Mouse (Mus musculus) MEL (cell line): Measurements from ENCODE around the gene Gm36028. TPM values are rescaled to one million over a fixed set of nuclear protein-coding genes. Genes with fewer than 3 reads are reported as not detected.

Experiments used
- DNase-seq: peaks from one replicate; pipeline ENCODE4 v3.0.0; 2011; ENCODE audit warnings: low read depth, low spot score
- H3K27ac ChIP-seq: 2 replicates; pipeline ENCODE4 v1.5.1; 2012; ENCODE audit warnings: low read depth, mild to moderate bottlenecking, control low read depth, low read length, moderate library complexity; ENCODE audit not compliant: control insufficient read depth
- H3K27me3 ChIP-seq, 2 experiments: fragments of 150-350 bp in 1 of 2; sonication (generic) in 1 of 2; 2 replicates each; pipeline ENCODE4 v1.6.1; 2012; ENCODE audit warnings: low read length in 2 of 2, mild to moderate bottlenecking in 2 of 2, improper control_type of control experiment in 1 of 2, moderate library complexity in 1 of 2; ENCODE audit not compliant: insufficient read depth in 2 of 2, control insufficient read depth in 1 of 2
- H3K36me3 ChIP-seq, 2 experiments: 2 replicates each; pipeline ENCODE4 v1.6.1; 2012 to 2014; ENCODE audit warnings: low read length in 2 of 2, improper control_type of control experiment in 1 of 2, inconsistent platforms in 1 of 2, mild to moderate bottlenecking in 1 of 2; ENCODE audit not compliant: insufficient read depth in 2 of 2, control insufficient read depth in 1 of 2
- H3K4me1 ChIP-seq, 2 experiments: fragments of 150-350 bp in 1 of 2; sonication (generic) in 1 of 2; 2 replicates each; pipeline ENCODE4 v1.6.1; 2012; ENCODE audit warnings: low read length in 2 of 2, improper control_type of control experiment in 1 of 2, mild to moderate bottlenecking in 1 of 2; ENCODE audit not compliant: insufficient read depth in 2 of 2, control insufficient read depth in 1 of 2
- H3K4me3 ChIP-seq, 2 experiments: fragments of 150-350 bp in 1 of 2; sonication (generic) in 1 of 2; 2 replicates each; pipeline ENCODE4 v1.5.1; 2012; ENCODE audit warnings: low read depth in 2 of 2, low read length in 2 of 2, mild to moderate bottlenecking in 2 of 2, moderate library complexity in 2 of 2, control low read depth in 1 of 2, improper control_type of control experiment in 1 of 2; ENCODE audit not compliant: control insufficient read depth in 1 of 2, insufficient read depth in 1 of 2
- H3K79me2 ChIP-seq: 2 replicates; pipeline ENCODE4 v1.6.1; 2012; ENCODE audit warnings: mild to moderate bottlenecking, low read length, moderate library complexity; ENCODE audit not compliant: control insufficient read depth, poor library complexity, insufficient read depth
- H3K9ac ChIP-seq: 2 replicates; pipeline ENCODE4 v1.6.1; 2012; ENCODE audit warnings: low read depth, mild to moderate bottlenecking, control low read depth, low read length, moderate library complexity; ENCODE audit not compliant: control insufficient read depth, poor library complexity, severe bottlenecking
- H3K9me3 ChIP-seq: fragments of 150-350 bp; sonication (generic); replicated peaks from 2 replicates; pipeline ENCODE4 v1.6.1; 2012; ENCODE audit warnings: mild to moderate bottlenecking, low read length, improper control_type of control experiment, moderate library complexity; ENCODE audit not compliant: insufficient read depth
- BHLHE40 ChIP-seq: IDR thresholded peaks from 2 replicates; pipeline ENCODE4 v1.6.1; 2012; ENCODE audit warnings: low read depth, mild to moderate bottlenecking, inconsistent platforms, low read length, improper control_type of control experiment, borderline replicate concordance
- GABPA ChIP-seq: IDR thresholded peaks from 2 replicates; pipeline ENCODE4 v1.6.1; 2012; ENCODE audit warnings: low read depth, mild to moderate bottlenecking, inconsistent platforms, low read length, improper control_type of control experiment, moderate library complexity
- GATA1 ChIP-seq: IDR thresholded peaks from 2 replicates; pipeline ENCODE4 v1.6.1; 2011; ENCODE audit warnings: low read depth, low read length, improper control_type of control experiment
- HCFC1 ChIP-seq: IDR thresholded peaks from 2 replicates; pipeline ENCODE4 v1.6.1; 2012; ENCODE audit warnings: low read depth, mild to moderate bottlenecking, inconsistent platforms, low read length, improper control_type of control experiment, moderate library complexity
- JUND ChIP-seq: IDR thresholded peaks from 2 replicates; pipeline ENCODE4 v1.6.1; 2011; ENCODE audit warnings: low read depth, mild to moderate bottlenecking, improper control_type of control experiment, low read length
- KAT2A ChIP-seq: conservative IDR thresholded peaks from 2 replicates; pipeline ENCODE4 v1.6.1; 2012; ENCODE audit warnings: low read depth, low read length, improper control_type of control experiment, inconsistent platforms
- MAFK ChIP-seq: IDR thresholded peaks from 2 replicates; pipeline ENCODE4 v1.6.1; 2011; ENCODE audit warnings: low read depth, mild to moderate bottlenecking, low read length, improper control_type of control experiment, borderline replicate concordance
- MAX ChIP-seq: IDR thresholded peaks from 2 replicates; pipeline ENCODE4 v1.6.1; 2011; ENCODE audit warnings: low read length, improper control_type of control experiment
- MAZ ChIP-seq: IDR thresholded peaks from 2 replicates; pipeline ENCODE4 v1.6.1; 2012; ENCODE audit warnings: low read depth, mild to moderate bottlenecking, inconsistent platforms, low read length, improper control_type of control experiment
- MEF2A ChIP-seq: IDR thresholded peaks from 2 replicates; pipeline ENCODE4 v1.6.1; 2014; ENCODE audit warnings: low read depth, mild to moderate bottlenecking, inconsistent platforms, low read length, improper control_type of control experiment; ENCODE audit not compliant: poor library complexity, insufficient replicate concordance, severe bottlenecking; ENCODE audit errors: extremely low read depth
- MXI1 ChIP-seq: IDR thresholded peaks from 2 replicates; pipeline ENCODE4 v1.6.1; 2011; ENCODE audit warnings: mild to moderate bottlenecking, low read depth, low read length, improper control_type of control experiment
- POLR2AphosphoS5 ChIP-seq: IDR thresholded peaks from 2 replicates; pipeline ENCODE4 v1.6.1; 2012; ENCODE audit warnings: low read depth, borderline replicate concordance, mild to moderate bottlenecking, inconsistent platforms, low read length, moderate library complexity, mixed read lengths
- SMC3 ChIP-seq: IDR thresholded peaks from 2 replicates; pipeline ENCODE4 v1.6.1; 2011; ENCODE audit warnings: low read depth, low read length, improper control_type of control experiment
- TAL1 ChIP-seq: IDR thresholded peaks from 2 replicates; pipeline ENCODE4 v1.6.1; 2012; ENCODE audit warnings: mild to moderate bottlenecking, inconsistent platforms, low read length, moderate library complexity, mixed read lengths
- TBP ChIP-seq: IDR thresholded peaks from 2 replicates; pipeline ENCODE4 v1.8.0; 2011; ENCODE audit warnings: low read depth, low read length, improper control_type of control experiment
- UBTF ChIP-seq: IDR thresholded peaks from 2 replicates; pipeline ENCODE4 v1.6.1; 2012; ENCODE audit warnings: low read depth, mild to moderate bottlenecking, inconsistent platforms, low read length, improper control_type of control experiment, moderate library complexity, borderline replicate concordance; ENCODE audit not compliant: insufficient read depth
- USF2 ChIP-seq, 2 experiments: IDR thresholded peaks; 2 replicates each; pipeline ENCODE4 v1.6.1; 2011 to 2012; ENCODE audit warnings: improper control_type of control experiment in 2 of 2, low read length in 2 of 2, borderline replicate concordance in 1 of 2, inconsistent platforms in 1 of 2, low read depth in 1 of 2, mild to moderate bottlenecking in 1 of 2; ENCODE audit not compliant: insufficient read depth in 1 of 2
- ZC3H11A ChIP-seq: IDR thresholded peaks from 2 replicates; pipeline ENCODE4 v1.6.1; 2012; ENCODE audit warnings: low read depth, mild to moderate bottlenecking, inconsistent platforms, low read length, improper control_type of control experiment
- ZMIZ1 ChIP-seq: IDR thresholded peaks from 2 replicates; pipeline ENCODE4 v1.6.1; 2012; ENCODE audit warnings: low read depth, mild to moderate bottlenecking, inconsistent platforms, low read length, improper control_type of control experiment, moderate library complexity
- polyA plus RNA-seq, 2 experiments: library from polyadenylated mRNA; stranded (reverse) in 1 of 2; unstranded in 1 of 2; fragments of >175 nt in 1 of 2; fragments of >200 nt in 1 of 2; gene quantifications; 2 replicates each; pipeline versions ENCODE4 v1.2.1 to v1.2.4; 2012; ENCODE audit warnings: low replicate concordance in 2 of 2, low read depth in 1 of 2; ENCODE audit not compliant: insufficient read length in 2 of 2, insufficient read depth in 1 of 2, missing spikeins in 1 of 2
- total RNA-seq: library from RNA; depleted of rRNA; stranded (reverse); fragments of 300-350 nt; gene quantifications from 2 replicates; pipeline ENCODE4 v1.2.3, GENCODE M21; 2012

Gm36028 gene
- total and polyA plus RNA-seq, 3 experiments: not detected

DNA sequence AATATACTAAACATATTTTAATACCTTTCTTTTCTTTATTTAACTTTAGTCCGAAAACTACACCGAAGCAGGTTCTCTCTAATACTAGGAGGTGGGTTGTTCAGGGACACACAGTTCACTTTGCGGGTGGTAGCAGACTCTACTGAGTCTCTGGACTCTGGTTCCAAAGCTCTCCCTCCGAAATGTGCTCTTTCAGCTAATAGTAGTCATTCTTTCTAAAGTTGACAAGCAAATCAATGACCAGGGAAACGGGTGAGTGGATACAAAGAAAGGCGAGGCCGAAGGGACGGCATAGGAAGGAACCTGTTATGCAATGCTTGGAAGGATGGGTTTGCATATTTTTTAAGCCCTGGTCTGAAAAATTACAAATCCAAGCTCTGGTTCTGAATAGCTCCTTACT lies 3.5 kb downstream of the Gm36028 start:
- Histone ChIP-seq H3K79me2 (no peaks in the 10 kb centered on the region), H3K9ac (no peak overlapping the region), H3K4me3 (no peak overlapping the region), H3K9me3 (no peaks in the 10 kb centered on the region), H3K27ac (no peak overlapping the region), H3K4me1 (no peaks in the 10 kb centered on the region), H3K27me3 (peaks cover 1 to 2% of the 10 kb centered on the region in 2 experiments; a peak in 3 of 4 replicates), H3K36me3 (no peaks in the 10 kb centered on the region)
- no peak for DNase-seq
- TF ChIP-seq USF2 (IDR thresholded peaks at IDR 0.05; ENCODE audit: borderline replicate concordance in 1 of 2, insufficient read depth in 1 of 2, low read depth in 1 of 2, low read length in 2 of 2): no peak
- TF ChIP-seq KAT2A: no peak
- TF ChIP-seq MEF2A: no peak

DNA sequence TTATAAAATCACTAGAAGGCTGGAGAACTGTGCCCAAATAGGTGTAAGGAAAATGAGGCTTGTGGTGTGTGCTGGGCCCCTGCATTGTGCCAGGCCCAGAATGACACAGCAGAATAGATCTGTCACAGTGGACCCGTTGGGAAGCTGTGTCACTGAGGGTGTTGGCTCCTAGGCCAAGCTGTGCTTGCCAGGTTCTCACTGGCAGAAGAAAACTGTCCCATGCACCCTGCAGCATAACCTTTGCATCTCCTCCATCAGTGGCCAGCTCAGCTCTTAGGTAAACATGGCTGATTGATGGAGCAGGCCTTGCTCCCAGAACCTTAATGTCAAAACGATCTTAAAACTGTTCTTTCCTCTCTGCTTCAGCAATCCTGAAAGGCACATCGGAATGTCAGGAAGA lies 4.6 kb downstream of the Gm36028 start:
- H3K4me3 ChIP-seq: no peak overlapping the region

DNA sequence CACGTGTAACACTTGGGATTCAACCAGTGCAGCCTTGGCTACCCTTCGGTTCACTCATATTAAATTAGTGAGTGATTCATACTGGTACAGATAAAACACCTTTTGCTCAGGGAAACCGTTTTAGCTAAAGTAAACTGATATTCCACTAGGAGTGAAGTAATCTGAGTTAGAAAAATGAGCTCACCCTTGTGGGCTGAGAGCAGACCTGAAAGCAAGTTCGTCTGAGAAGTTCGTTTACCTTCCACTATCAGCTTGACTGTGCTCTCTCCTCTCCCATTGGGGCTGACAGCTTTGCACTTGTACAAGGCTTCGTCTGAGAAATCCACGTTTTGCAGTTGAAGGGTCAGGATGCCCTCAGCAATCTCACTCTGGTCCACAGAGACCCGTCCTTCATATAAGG lies 5.4 kb downstream of the Gm36028 start:
- no peaks in the 10 kb centered on the region for H3K79me2 ChIP-seq
- no peaks in the 10 kb centered on the region for H3K36me3 ChIP-seq
- H3K4me3 ChIP-seq: no peak overlapping the region
- H3K9ac ChIP-seq: no peak overlapping the region
- H3K4me1 ChIP-seq: no peaks in the 10 kb centered on the region
- peaks cover 2% of the 10 kb centered on the region in 2 experiments for H3K27me3 ChIP-seq
- H3K27ac ChIP-seq: no peak overlapping the region
- no peaks in the 10 kb centered on the region for H3K9me3 ChIP-seq
- TF ChIP-seq JUND: no peak
- no peak for TF ChIP-seq HCFC1
- no peak for TF ChIP-seq MAX
- no peak for TF ChIP-seq TAL1
- no peak for TF ChIP-seq MXI1
- TF ChIP-seq GABPA: no peak
- TF ChIP-seq ZC3H11A: no peak
- TF ChIP-seq USF2 (IDR thresholded peaks at IDR 0.05; ENCODE audit: borderline replicate concordance in 1 of 2, insufficient read depth in 1 of 2, low read depth in 1 of 2, low read length in 2 of 2): no peak
- no peak for TF ChIP-seq TBP
- no peak for DNase-seq

More for the DNA sequence above, 4.6 kb downstream of the Gm36028 start:
- H3K27ac ChIP-seq: no peak overlapping the region
- no peaks in the 10 kb centered on the region for H3K79me2 ChIP-seq
- H3K36me3 ChIP-seq: no peaks in the 10 kb centered on the region
- no peaks in the 10 kb centered on the region for H3K4me1 ChIP-seq
- no peak for TF ChIP-seq ZMIZ1
- no peak for TF ChIP-seq UBTF
- TF ChIP-seq SMC3: no peak
- no peak for TF ChIP-seq KAT2A
- TF ChIP-seq POLR2AphosphoS5: no peak
- no peak for TF ChIP-seq GABPA
- no peak for TF ChIP-seq BHLHE40
- no peak for TF ChIP-seq MAFK
- no peak for TF ChIP-seq GATA1
- no peak for TF ChIP-seq JUND
- TF ChIP-seq MEF2A: no peak
- no peak for TF ChIP-seq MAZ
- H3K9ac ChIP-seq: no peak overlapping the region
- H3K9me3 ChIP-seq: no peaks in the 10 kb centered on the region
- peaks cover 2% of the 10 kb centered on the region in 2 experiments for H3K27me3 ChIP-seq
- no peak for DNase-seq
